Comparison of ENCODE assay signal across 8 mouse cellular contexts in genomic region chr15:7398609-7399540, GRCm38 (mm10). TPM values are rescaled to one million over a fixed set of nuclear protein-coding genes. Genes with fewer than 3 reads are reported as not detected.
DNase-seq lines count a peak whose midpoint lies in the region; ATAC-seq and TF ChIP-seq lines count a peak whose summit lies in the region.

No protein-coding gene starts in this region.

- no peaks in the 10 kb centered on the region for H3K36me3 ChIP-seq in testis, adult 2 months (ENCODE audit: control insufficient read depth, insufficient read depth, low read length)
- no peaks in the 10 kb centered on the region for H3K36me3 ChIP-seq in heart, embryonic 15.5 days
- no peaks in the 10 kb centered on the region for H3K36me3 ChIP-seq in liver, embryonic 13.5 days
- no peaks in the 10 kb centered on the region for H3K36me3 ChIP-seq in neural tube, embryonic 15.5 days

- TF ChIP-seq POLR2A in testis, adult 2 months (IDR thresholded peaks at IDR 0.05; ENCODE audit: control insufficient read depth, low read depth, low read length) = no peak

- peak overlapping the region; percentile 98 for H3K4me2 ChIP-seq in heart, embryonic 15.5 days
- peak overlapping the region; percentile 62 for H3K4me2 ChIP-seq in liver, embryonic 13.5 days
- peak overlapping the region; percentile 98 for H3K4me2 ChIP-seq in neural tube, embryonic 15.5 days

- WGBS in heart, embryonic 15.5 days = 8% methylated on average over 17 of the region's 17 CpGs
- 5% methylated on average over 17 of the region's 17 CpGs for WGBS in liver, embryonic 13.5 days (ENCODE audit: insufficient replicate concordance)
- WGBS in neural tube, embryonic 15.5 days = 4% methylated on average over 17 of the region's 17 CpGs

- no peak for TF ChIP-seq CTCF in testis, adult 2 months (IDR thresholded peaks at IDR 0.05; ENCODE audit: control insufficient read depth, insufficient read depth, insufficient replicate concordance, low read depth, low read length)

- H3K27me3 ChIP-seq in testis, adult 2 months (ENCODE audit: control insufficient read depth, insufficient read depth, low read length) = no peaks in the 10 kb centered on the region
- peaks cover 26% of the 10 kb centered on the region for H3K27me3 ChIP-seq in heart, embryonic 15.5 days
- H3K27me3 ChIP-seq in liver, embryonic 13.5 days = peaks cover 36% of the 10 kb centered on the region
- H3K27me3 ChIP-seq in neural tube, embryonic 15.5 days (replicated peaks) = peaks cover 17% of the 10 kb centered on the region

- H3K4me1 ChIP-seq in testis, adult 2 months (ENCODE audit: control insufficient read depth, insufficient read depth, low read length) = peaks cover 6% of the 10 kb centered on the region; the same call in 1 of the 2 replicates
- peaks cover 17% of the 10 kb centered on the region for H3K4me1 ChIP-seq in heart, embryonic 15.5 days (replicated peaks)
- no peaks in the 10 kb centered on the region for H3K4me1 ChIP-seq in liver, embryonic 13.5 days (replicated peaks)
- peaks cover 14% of the 10 kb centered on the region for H3K4me1 ChIP-seq in neural tube, embryonic 15.5 days

- H3K27ac ChIP-seq in testis, adult 2 months (ENCODE audit: control insufficient read depth, insufficient read depth, low read depth, low read length) = no peak overlapping the region
- 0 out of 2 replicates have a peak overlapping the region, but pooled peaks have one; percentile 61 for H3K27ac ChIP-seq in heart, embryonic 15.5 days
- no peak overlapping the region for H3K27ac ChIP-seq in liver, embryonic 13.5 days
- H3K27ac ChIP-seq in neural tube, embryonic 15.5 days (replicated peaks) = peak overlapping the region; percentile 46; the same call in 1 of the 2 replicates

- H3K4me3 ChIP-seq in testis, adult 2 months (ENCODE audit: control insufficient read depth, low read depth, low read length) = peak overlapping the region; percentile 66
- H3K4me3 ChIP-seq in heart, embryonic 15.5 days = peak overlapping the region; percentile 68
- H3K4me3 ChIP-seq in liver, embryonic 13.5 days (replicated peaks) = peak overlapping the region; percentile 48
- H3K4me3 ChIP-seq in neural tube, embryonic 15.5 days (replicated peaks) = peak overlapping the region; percentile 60

- DNase-seq in testis, postnatal 14 days (ENCODE audit: low spot score) = no peak
- no peak for DNase-seq in liver, embryonic 13.5 days
- DNase-seq in Muller cell, postnatal 12 days (ENCODE audit: inconsistent ontology term) = no peak
- DNase-seq in c-Kit-positive CD71-positive TER-119-positive erythroid progenitor cells, embryonic 14.5 days (ENCODE audit: low spot score) = no peak

- peak; percentile 25; the same call in 1 of the 2 replicates for ATAC-seq in heart, embryonic 15.5 days (replicated peaks; ENCODE audit: insufficient number of reproducible peaks, insufficient read depth, low FRiP score, low read depth)
- no peak for ATAC-seq in liver, embryonic 13.5 days (ENCODE audit: low read depth)
- ATAC-seq in neural tube, embryonic 15.5 days (ENCODE audit: low FRiP score) = peak; percentile 60; the same call in 1 of the 2 replicates
- no peak for ATAC-seq in monocyte, adult 5-6 weeks (replicated peaks; ENCODE audit: insufficient number of reproducible peaks, low FRiP score, low TSS enrichment, poor library complexity, severe bottlenecking)

- H3K9me3 ChIP-seq in heart, embryonic 15.5 days (replicated peaks) = no peaks in the 10 kb centered on the region
- no peaks in the 10 kb centered on the region for H3K9me3 ChIP-seq in liver, embryonic 13.5 days (replicated peaks)
- no peaks in the 10 kb centered on the region for H3K9me3 ChIP-seq in neural tube, embryonic 15.5 days (replicated peaks)

- H3K9ac ChIP-seq in heart, embryonic 15.5 days = peak overlapping the region; percentile 65
- no peak overlapping the region for H3K9ac ChIP-seq in liver, embryonic 13.5 days
- H3K9ac ChIP-seq in neural tube, embryonic 15.5 days (replicated peaks) = peak overlapping the region; percentile 57; the same call in 1 of the 2 replicates

RNA-seq across cellular contexts. Expression of gene Egflam, which starts 0.7 kb away (rescaled TPM):
- 15.9 and 16.4 TPM in 2 replicates for polyA plus RNA-seq in testis, adult 2 months (2012; rRNA removed)
- 11.4 and 15.2 TPM in 2 replicates for polyA plus RNA-seq in heart, embryonic 15.5 days (2015; fragmentation: Nextera tagmentation; extraction: Ambion mirVana)
- 0.66 and 0.98 TPM in 2 replicates for polyA plus RNA-seq in liver, embryonic 13.5 days (2015; fragmentation: Nextera tagmentation; extraction: Ambion mirVana)
- 12.3 and 17.6 TPM in 2 replicates for polyA plus RNA-seq in neural tube, embryonic 15.5 days (2015; fragmentation: Nextera tagmentation; extraction: Ambion mirVana)
- 0.32 TPM in 1 of 3 replicates, not detected in the others for total RNA-seq in monocyte, adult 5-6 weeks (2017)

Comparison
In these comparisons a context has a peak if more than half of its experiments do, and no peak if none do; other contexts are left out.
1. H3K27ac ChIP-seq: peak in heart, embryonic 15.5 days (single experiment) and neural tube, embryonic 15.5 days (single experiment); none in testis, adult 2 months (single experiment) and liver, embryonic 13.5 days (single experiment).
2. ATAC-seq: peak in heart, embryonic 15.5 days (single experiment) and neural tube, embryonic 15.5 days (single experiment); none in liver, embryonic 13.5 days (single experiment) and monocyte, adult 5-6 weeks (single experiment).
3. Peak in every context shown above with its lines, with median percentiles within 50 percentile points of each other: H3K4me3 ChIP-seq and H3K4me2 ChIP-seq.